Mouse (Mus musculus) macrophage (primary cell): ENCODE measurements at regions not wholly inside any gene's neighbourhood (a gene's known extent, or its start where the extent isn't known, plus 50 kb on each side); places are given as distances from the start of the nearest gene placed in this dataset.
"Not testable (repeated sequence)": the region's sequence is repeated elsewhere in the genome, so short reads cannot be mapped to it uniquely, and the experiment has no call there.

Experiments
- H3K27ac ChIP-seq: fragments of 350-480 bp; formaldehyde crosslinking; 2 replicates; pipeline ENCODE4 v1.9.0; 2021
- H3K36me3 ChIP-seq: fragments of 350-480 bp; formaldehyde crosslinking; 2 replicates; pipeline ENCODE4 v1.9.0; 2021; ENCODE audit errors: inconsistent target
- H3K4me3 ChIP-seq: fragments of 350-480 bp; formaldehyde crosslinking; 2 replicates; pipeline ENCODE4 v1.9.0; 2021; ENCODE audit errors: inconsistent target
- H3K79me2 ChIP-seq: fragments of 350-480 bp; formaldehyde crosslinking; 2 replicates; pipeline ENCODE4 v1.9.0; 2021; ENCODE audit errors: inconsistent target
- WGBS: methylation state at CpG from one replicate; pipeline ENCODE4 v1.1.7; 2026; ENCODE audit warnings: inconsistent platforms; ENCODE audit not compliant: missing documents; 5-methylcytosine and 5-hydroxymethylcytosine counted together

GRCm38 (mm10) chr13:61957197-61957596 lies 172.5 kb upstream of the Zfp808 start:
- not testable (repeated sequence) for H3K4me3 ChIP-seq, H3K36me3 ChIP-seq, H3K79me2 ChIP-seq, H3K27ac ChIP-seq
- WGBS = 89% methylated on average over 4 of the region's 9 CpGs

- not testable (repeated sequence) for H3K27ac ChIP-seq, H3K79me2 ChIP-seq, H3K36me3 ChIP-seq, H3K4me3 ChIP-seq
- 91% methylated on average over 3 of the region's 3 CpGs for WGBS
Observed at GRCm38 (mm10) chr13:61978856-61979255, 150.8 kb upstream of the Zfp808 start.

GRCm38 (mm10) chr13:61996519-61996918 lies 133.2 kb upstream of the Zfp808 start:
- WGBS = 67% methylated on average over 3 of the region's 3 CpGs
- H3K27ac ChIP-seq, H3K4me3 ChIP-seq, H3K79me2 ChIP-seq, H3K36me3 ChIP-seq: not testable (repeated sequence)

GRCm38 (mm10) chr13:61998803-61999202 lies 130.9 kb upstream of the Zfp808 start:
- H3K27ac ChIP-seq, H3K36me3 ChIP-seq, H3K4me3 ChIP-seq, H3K79me2 ChIP-seq: not testable (repeated sequence)
- WGBS = 2% methylated on average over 6 of the region's 6 CpGs

- H3K27ac ChIP-seq, H3K36me3 ChIP-seq, H3K4me3 ChIP-seq, H3K79me2 ChIP-seq: not testable (repeated sequence)
- WGBS = no CpG with 5 or more reads among the region's 1 CpGs
Observed at GRCm38 (mm10) chr13:62007321-62007720, 122.4 kb upstream of the Zfp808 start.

GRCm38 (mm10) chr13:62015424-62016167 lies 114.1 kb upstream of the Zfp808 start:
- Histone ChIP-seq H3K4me3 (peak overlapping the region; percentile 78), H3K27ac (peak overlapping the region; percentile 17; the same call in 1 of the 2 replicates)
- H3K79me2 ChIP-seq, H3K36me3 ChIP-seq: not testable (repeated sequence)
- WGBS = under 1% methylated on average over 20 of the region's 22 CpGs

GRCm38 (mm10) chr13:62016168-62016502 lies 113.6 kb upstream of the Zfp808 start:
- WGBS = 2% methylated on average over 5 of the region's 5 CpGs
- not testable (repeated sequence) for H3K79me2 ChIP-seq, H3K36me3 ChIP-seq
- peak overlapping the region; percentile 17; the same call in 1 of the 2 replicates for H3K27ac ChIP-seq
- H3K4me3 ChIP-seq = peak overlapping the region; percentile 78

- WGBS = 86% methylated on average over 2 of the region's 2 CpGs
- H3K36me3 ChIP-seq, H3K27ac ChIP-seq, H3K4me3 ChIP-seq, H3K79me2 ChIP-seq: not testable (repeated sequence)
Observed at GRCm38 (mm10) chr13:62037646-62038045, 92.0 kb upstream of the Zfp808 start.

- not testable (repeated sequence) for H3K27ac ChIP-seq, H3K79me2 ChIP-seq
- WGBS = 81% methylated on average over 2 of the region's 2 CpGs
Observed at GRCm38 (mm10) chr13:62077951-62078671, 51.6 kb upstream of the Zfp808 start.

GRCm38 (mm10) chr13:62078893-62079292 lies 50.8 kb upstream of the Zfp808 start:
- not testable (repeated sequence) for H3K4me3 ChIP-seq, H3K27ac ChIP-seq, H3K79me2 ChIP-seq, H3K36me3 ChIP-seq
- 85% methylated on average over 9 of the region's 9 CpGs for WGBS

More at GRCm38 (mm10) chr13:62077951-62078671, 51.6 kb upstream of the Zfp808 start:
- H3K4me3 ChIP-seq, H3K36me3 ChIP-seq: not testable (repeated sequence)
